Mouse (Mus musculus): ENCODE measurements around the gene Grm1. TPM values are rescaled to one million over a fixed set of nuclear protein-coding genes. Genes with fewer than 3 reads are reported as not detected.
"Not testable (repeated sequence)": the region's sequence is repeated elsewhere in the genome, so short reads cannot be mapped to it uniquely, and the experiment has no call there.

The Grm1 gene
- 10 to 100 TPM; 42.5 to 44.5 TPM for total RNA-seq (2021)
- long read RNA-seq, experiment 1, full-length matches to known transcripts, result 9 of 22 reads
- long read RNA-seq, experiment 1, partial matches to known transcripts, result 6 of 22 reads
- long read RNA-seq, experiment 1, other reads (novel, unspliced or antisense), result 7 of 22 reads
- long read RNA-seq, experiment 2, full-length matches to known transcripts, result 3 of 10 reads
- long read RNA-seq, experiment 2, partial matches to known transcripts, result 4 of 10 reads
- long read RNA-seq, experiment 2, other reads (novel, unspliced or antisense), result 3 of 10 reads

DNA sequence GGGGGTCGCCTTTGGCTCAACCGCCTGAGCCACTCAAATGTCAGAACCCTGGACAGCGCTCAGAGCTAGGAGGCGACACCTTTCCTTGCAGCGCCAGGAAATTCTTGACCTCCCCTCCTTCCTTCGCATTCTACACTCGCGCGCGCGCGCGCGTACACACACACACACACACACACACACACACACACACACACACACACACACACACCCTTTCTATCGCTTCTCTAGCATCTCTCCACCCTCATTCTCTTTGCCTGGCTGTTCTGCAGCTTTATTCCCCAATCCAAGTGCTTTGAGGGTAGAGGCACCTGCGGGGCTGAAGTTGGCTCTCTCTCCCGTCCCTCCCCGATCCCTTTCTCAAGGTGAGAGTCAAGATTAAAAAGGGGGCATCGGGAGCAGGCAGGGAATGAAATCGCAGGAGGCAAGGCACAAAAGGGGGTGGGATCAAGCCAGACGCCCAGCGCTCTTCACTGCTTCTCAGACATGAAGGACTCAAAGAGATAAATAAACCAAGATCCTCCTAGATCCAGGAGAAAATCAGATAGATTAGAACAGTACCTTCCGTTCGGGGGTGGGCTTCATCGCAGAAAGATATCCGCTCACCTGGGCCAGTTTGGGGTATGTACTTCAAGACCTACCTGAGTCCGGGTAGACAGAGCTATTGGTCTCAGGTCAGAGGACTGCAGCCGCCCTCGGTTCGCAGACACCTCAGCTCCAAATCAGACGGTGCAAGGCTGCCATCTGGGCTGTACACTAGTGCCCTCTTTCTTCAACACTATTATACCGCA lies at the start of gene Grm1:
Grm1 (minus strand) TSS at position 746 of the 788 bp plus-strand sequence.
- peak; percentile 52 to 56 for DNase-seq (ENCODE audit: extremely low spot score in 1 of 2, low spot score in 2 of 2)
- peak; percentile 46 for TF ChIP-seq CTCF (IDR thresholded peaks at IDR 0.05)
- Histone ChIP-seq H3K27ac (peak within 1 kb of the TSS; percentile 80), H3K4me3 (peak within 1 kb of the TSS; percentile 61)
- intact Hi-C loops (cut with DNase I), result loop anchor here (5.0 kb wide), 4 partner anchors 165 to 675 kb away; partner anchors contain the start of gene Rab32

GRCm38 (mm10) chr10:11121781-11122180 lies 39.6 kb upstream of the Grm1 start:
- no peak for TF ChIP-seq CTCF (IDR thresholded peaks at IDR 0.05)
- DNase-seq (ENCODE audit: extremely low spot score in 1 of 2, low spot score in 2 of 2), result no peak
- intact Hi-C loops (cut with DNase I), result no loop called here
- Histone ChIP-seq H3K27ac (no peak overlapping the region), H3K4me3 (no peak overlapping the region)

GRCm38 (mm10) chr10:11098475-11099044 lies 16.4 kb upstream of the Grm1 start:
- H3K27ac ChIP-seq, result no peak overlapping the region
- H3K4me3 ChIP-seq, result no peak overlapping the region
- TF ChIP-seq CTCF (IDR thresholded peaks at IDR 0.05), result no peak
- intact Hi-C loops (cut with DNase I), result no loop called here
- DNase-seq (ENCODE audit: extremely low spot score in 1 of 2, low spot score in 2 of 2), result no peak

- peak; percentile 25; the same call in 1 of the 2 replicates for TF ChIP-seq CTCF (IDR thresholded peaks at IDR 0.05)
- Histone ChIP-seq H3K4me3 (no peak overlapping the region), H3K27ac (no peak overlapping the region)
- no peak for DNase-seq (ENCODE audit: extremely low spot score in 1 of 2, low spot score in 2 of 2)
- intact Hi-C loops (cut with DNase I), result no loop called here
Measured at GRCm38 (mm10) chr10:11086348-11086747, 4.2 kb upstream of the Grm1 start.

DNA sequence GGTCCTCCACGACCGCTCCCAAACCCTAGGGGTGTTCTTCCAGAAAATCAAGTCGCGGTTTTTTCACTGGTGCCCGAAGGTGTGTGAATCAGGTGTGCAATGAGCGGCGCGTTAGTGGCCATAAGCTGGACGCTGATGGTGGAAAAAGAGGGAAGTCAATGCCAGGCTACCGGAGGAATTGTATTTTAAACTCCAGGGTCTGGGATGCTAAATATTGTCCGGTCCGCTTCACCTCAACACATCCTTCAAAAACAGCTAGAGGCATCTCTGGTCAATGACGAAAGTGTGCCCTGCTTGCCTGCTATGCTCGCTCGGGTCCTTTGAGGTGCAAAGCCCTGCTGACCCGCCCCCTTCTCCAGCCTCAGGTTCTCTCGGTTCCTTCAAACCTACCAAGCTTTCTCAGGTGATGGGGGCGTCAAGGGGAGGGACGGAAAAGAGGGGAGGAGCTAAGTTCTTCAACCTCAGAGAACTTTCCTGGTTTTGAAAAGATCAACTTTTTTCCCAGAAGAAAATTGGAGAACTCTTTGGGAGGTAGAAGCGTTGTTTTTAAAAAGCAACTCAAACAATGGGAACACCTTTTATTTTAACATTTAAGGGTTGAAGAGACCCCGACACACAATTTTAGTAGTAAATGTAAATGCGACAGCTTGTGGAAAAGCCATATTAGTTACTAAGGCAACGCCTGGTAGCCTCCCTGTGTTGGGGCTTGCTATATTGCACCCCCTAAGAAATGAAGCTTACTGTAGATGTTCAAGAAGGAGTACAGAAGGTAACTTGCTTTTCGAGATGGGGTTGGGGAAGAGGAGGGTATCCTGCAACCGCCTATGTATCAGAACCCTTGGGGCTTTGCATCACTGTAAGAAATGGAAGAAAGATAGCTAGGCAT lies 1.2 kb downstream of the Grm1 start:
- peak overlapping the region; percentile 61 for H3K4me3 ChIP-seq
- DNase-seq (ENCODE audit: extremely low spot score in 1 of 2, low spot score in 2 of 2), result no peak
- H3K27ac ChIP-seq, result peak overlapping the region; percentile 42; the same call in 1 of the 2 replicates
- TF ChIP-seq CTCF (IDR thresholded peaks at IDR 0.05), result no peak
- intact Hi-C loops (cut with DNase I), result loop anchor here (5.0 kb wide), 4 partner anchors 164 to 674 kb away; partner anchors contain the start of gene Rab32

- H3K4me3 ChIP-seq, result peak overlapping the region; percentile 61
- peak overlapping the region; percentile 42; the same call in 1 of the 2 replicates for H3K27ac ChIP-seq
- intact Hi-C loops (cut with DNase I), result loop anchor here (5.0 kb wide), 4 partner anchors 163 to 673 kb away; partner anchors contain the start of gene Rab32
- peak; percentile 24 to 27 for DNase-seq (ENCODE audit: extremely low spot score in 1 of 2, low spot score in 2 of 2)
- TF ChIP-seq CTCF (IDR thresholded peaks at IDR 0.05), result no peak
Measured at GRCm38 (mm10) chr10:11080013-11080724, 2.0 kb downstream of the Grm1 start.

DNA sequence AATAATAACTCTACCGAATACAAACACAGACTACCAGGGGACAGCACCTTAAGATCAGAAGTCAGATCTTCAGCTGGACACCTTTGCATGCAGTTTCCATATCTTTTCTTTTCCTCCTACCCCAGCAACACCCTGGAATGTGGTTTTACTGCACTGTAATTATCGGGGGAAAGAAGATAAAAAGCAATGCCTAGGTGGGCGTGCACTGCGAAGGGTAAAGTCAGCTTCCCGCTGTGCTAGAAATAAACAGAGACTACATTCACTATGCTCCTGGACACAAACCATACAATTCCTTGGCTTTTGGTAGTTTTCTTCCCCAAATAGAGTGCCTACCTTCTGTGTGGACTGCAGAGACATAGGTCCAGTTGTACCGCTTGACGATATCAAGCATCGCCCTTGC lies 2.6 kb downstream of the Grm1 start:
- H3K27ac ChIP-seq, result no peak overlapping the region; the same call in 1 of the 2 replicates
- no peak for TF ChIP-seq CTCF (IDR thresholded peaks at IDR 0.05)
- no peak for DNase-seq (ENCODE audit: extremely low spot score in 1 of 2, low spot score in 2 of 2)
- peak overlapping the region; percentile 61 for H3K4me3 ChIP-seq
- intact Hi-C loops (cut with DNase I), result no loop called here

DNA sequence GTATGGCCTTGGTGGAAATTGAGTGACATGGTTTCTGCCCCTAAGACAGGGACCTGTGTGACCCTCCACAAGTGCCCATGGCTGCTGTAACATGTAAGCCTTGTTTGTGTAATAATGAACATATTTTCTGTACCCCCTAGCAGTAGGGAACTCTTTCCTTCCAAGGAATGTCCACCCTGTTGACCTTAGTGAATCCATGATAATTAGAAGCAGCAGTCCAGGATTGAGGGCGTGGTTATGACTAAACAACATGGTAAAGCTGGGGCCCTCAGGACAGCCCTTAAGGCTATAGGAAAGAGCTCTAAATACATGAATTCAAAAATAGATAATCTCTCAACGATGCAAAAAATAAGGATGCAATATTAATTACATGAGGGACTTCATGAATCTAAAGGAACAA lies 17.0 kb downstream of the Grm1 start:
- intact Hi-C loops (cut with DNase I), result no loop called here
- no peak for TF ChIP-seq CTCF (IDR thresholded peaks at IDR 0.05)
- no peak overlapping the region for H3K4me3 ChIP-seq
- H3K27ac ChIP-seq, result no peak overlapping the region
- no peak for DNase-seq (ENCODE audit: extremely low spot score in 1 of 2, low spot score in 2 of 2)

DNA sequence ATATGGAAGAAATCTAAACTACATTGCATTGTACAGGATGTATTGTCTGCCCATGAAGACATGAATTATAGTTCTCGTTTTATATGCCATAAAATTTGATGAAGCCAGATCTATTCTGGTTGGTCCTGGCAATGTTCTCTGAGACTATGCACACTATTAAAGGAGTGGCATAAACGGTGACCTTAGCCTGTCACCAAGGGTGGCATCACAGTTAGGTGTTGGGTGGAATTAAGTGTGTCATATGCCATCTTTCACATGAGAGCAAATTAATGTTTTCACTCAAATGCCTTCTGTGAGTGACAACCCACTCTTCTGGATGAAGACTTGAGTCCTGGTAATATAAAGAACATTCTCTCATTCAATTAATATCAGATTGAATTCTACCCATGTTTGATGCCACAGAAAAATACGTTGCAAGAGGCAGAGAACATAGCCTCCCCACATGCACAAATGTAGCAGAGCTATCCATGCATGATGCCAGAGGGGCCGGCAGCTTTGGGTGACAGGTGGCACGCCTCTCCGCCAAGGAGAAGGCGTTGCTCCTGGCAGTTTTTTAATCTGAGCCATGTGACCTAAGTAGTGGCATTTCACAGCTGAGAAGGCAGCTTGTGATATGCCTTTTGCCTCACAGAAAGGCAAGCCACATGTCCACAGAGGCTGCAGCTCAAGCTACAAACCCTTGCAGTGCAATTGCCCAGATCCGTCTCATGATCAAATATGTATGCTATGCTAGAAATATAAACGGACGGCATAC lies 20.7 kb downstream of the Grm1 start:
- H3K27ac ChIP-seq, result no peak overlapping the region
- H3K4me3 ChIP-seq, result no peak overlapping the region
- peak; percentile 20 to 41 for DNase-seq (ENCODE audit: extremely low spot score in 1 of 2, low spot score in 2 of 2)
- TF ChIP-seq CTCF (IDR thresholded peaks at IDR 0.05), result no peak
- intact Hi-C loops (cut with DNase I), result no loop called here

- intact Hi-C loops (cut with DNase I), result no loop called here
- no peak for TF ChIP-seq CTCF (IDR thresholded peaks at IDR 0.05)
- DNase-seq (ENCODE audit: extremely low spot score in 1 of 2, low spot score in 2 of 2), result no peak
- Histone ChIP-seq H3K4me3 (no peak overlapping the region), H3K27ac (no peak overlapping the region)
Measured at GRCm38 (mm10) chr10:11049361-11049760, 32.8 kb downstream of the Grm1 start.

DNA sequence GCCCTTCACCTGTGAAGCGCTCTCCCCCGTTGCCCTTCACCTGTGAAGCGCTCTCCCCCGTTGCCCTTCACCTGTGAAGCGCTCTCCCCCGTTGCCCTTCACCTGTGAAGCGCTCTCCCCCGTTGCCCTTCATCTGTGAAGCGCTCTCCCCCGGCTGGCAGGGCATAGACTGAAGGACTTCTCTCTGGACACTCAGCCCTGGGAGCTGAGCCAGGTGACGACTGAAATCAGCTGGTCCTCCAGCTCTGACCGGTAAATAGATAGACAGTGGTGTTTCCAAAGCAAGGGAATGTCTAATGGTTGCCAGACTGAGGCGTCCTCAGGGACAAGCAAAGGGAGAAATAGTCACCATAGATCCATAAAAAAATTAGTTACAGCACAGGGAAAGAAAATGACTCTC lies 36.7 kb downstream of the Grm1 start:
- H3K27ac ChIP-seq; intact Hi-C loops (cut with DNase I); DNase-seq (ENCODE audit: extremely low spot score in 1 of 2, low spot score in 2 of 2); H3K4me3 ChIP-seq: not testable (repeated sequence)

All from left cerebral cortex, adult 2 months (tissue).